12 mouse cellular contexts compared by ENCODE assay signal in genomic region chr13:97006784-97007183, GRCm38 (mm10). TPM values are rescaled to one million over a fixed set of nuclear protein-coding genes. Genes with fewer than 3 reads are reported as not detected.
A peak's percentile ranks its signal among the peaks of the same experiment; 100 is the strongest.
DNase-seq lines count a peak whose midpoint lies in the region; ATAC-seq and TF ChIP-seq lines count a peak whose summit lies in the region.
"Had no signal": no experiment of that assay in that cellular context is flagged by ENCODE, and none has a peak within 500 bp of the region (broad histone marks: within the 10 kb centered on the region; RNA-seq: fewer than 3 reads in every experiment).

No protein-coding gene starts in this region.

- H3K27me3 ChIP-seq in E14TG2a.4 (ENCODE audit: insufficient read depth, low read length), result peaks cover 20% of the 10 kb centered on the region
- H3K27me3 ChIP-seq in hindbrain, embryonic 15.5 days, result no peaks in the 10 kb centered on the region
- H3K27me3 ChIP-seq in midbrain, embryonic 14.5 days (ENCODE audit: control insufficient read depth, insufficient read depth, low read length), result no peaks in the 10 kb centered on the region
- H3K27me3 ChIP-seq in cerebellum, adult 2 months (ENCODE audit: control insufficient read depth, insufficient read depth, low read length), result no peaks in the 10 kb centered on the region; the same call in 1 of the 2 replicates

- no peak for ATAC-seq in hindbrain, embryonic 15.5 days (ENCODE audit: low FRiP score, low read depth)
- ATAC-seq in midbrain, embryonic 14.5 days (ENCODE audit: low FRiP score, low TSS enrichment), result no peak

- peak overlapping the region; percentile 87 for H3K4me2 ChIP-seq in hindbrain, embryonic 15.5 days
- peak overlapping the region; percentile 79 for H3K4me2 ChIP-seq in midbrain, embryonic 14.5 days (ENCODE audit: low read length)

- WGBS in hindbrain, embryonic 15.5 days, result 27% methylated on average over 2 of the region's 2 CpGs
- WGBS in midbrain, embryonic 14.5 days, result 33% methylated on average over 2 of the region's 2 CpGs
- WGBS in cerebellum, adult 2 months, result 49% methylated on average over 2 of the region's 2 CpGs

- no peaks in the 10 kb centered on the region for H3K9me3 ChIP-seq in E14TG2a.4 (ENCODE audit: low read length)
- no peaks in the 10 kb centered on the region for H3K9me3 ChIP-seq in hindbrain, embryonic 15.5 days
- no peaks in the 10 kb centered on the region for H3K9me3 ChIP-seq in midbrain, embryonic 14.5 days (ENCODE audit: control insufficient read depth, low read length)

- no peak for TF ChIP-seq CTCF in E14TG2a.4 (conservative IDR thresholded peaks at IDR 0.05; ENCODE audit: low read length)
- no peak for TF ChIP-seq CTCF in cerebellum, adult 2 months (IDR thresholded peaks at IDR 0.05; ENCODE audit: borderline replicate concordance, insufficient read depth, low read depth, low read length)

- no peaks in the 10 kb centered on the region for H3K36me3 ChIP-seq in E14TG2a.4 (ENCODE audit: insufficient read depth, low read length)
- H3K36me3 ChIP-seq in hindbrain, embryonic 15.5 days, result no peaks in the 10 kb centered on the region
- no peaks in the 10 kb centered on the region for H3K36me3 ChIP-seq in midbrain, embryonic 14.5 days (ENCODE audit: control insufficient read depth, insufficient read depth, low read length)

- peak; percentile 7 for DNase-seq in embryo, embryonic 10 days (ENCODE audit: low spot score)
- DNase-seq in embryo, embryonic 11 days, result no peak
- DNase-seq in midbrain, embryonic 14.5 days, result no peak
- no peak for DNase-seq in cerebellum, adult 2 months
- DNase-seq in urinary bladder, postnatal 25 days (ENCODE audit: low spot score), result no peak
- no peak for DNase-seq in thymus, postnatal 4 days
- DNase-seq: cerebellum, adult 11 months; kidney, postnatal 25 days; lung, adult 18-20 months; thymus, postnatal 14 days had no signal

- peaks cover 32% of the 10 kb centered on the region for H3K4me1 ChIP-seq in E14TG2a.4 (replicated peaks; ENCODE audit: low read depth, low read length)
- peaks cover 6% of the 10 kb centered on the region for H3K4me1 ChIP-seq in hindbrain, embryonic 15.5 days (replicated peaks)
- H3K4me1 ChIP-seq in midbrain, embryonic 14.5 days (ENCODE audit: control insufficient read depth, insufficient read depth, low read length), result 0 out of 2 replicates have a peak, but pooled peaks cover 3% of the 10 kb centered on the region
- no peaks in the 10 kb centered on the region for H3K4me1 ChIP-seq in cerebellum, adult 2 months (ENCODE audit: control insufficient read depth, insufficient read depth, low read length)

- no peak for TF ChIP-seq POLR2A in cerebellum, adult 2 months (IDR thresholded peaks at IDR 0.05; ENCODE audit: borderline replicate concordance, insufficient read depth, low read length)

- H3K4me3 ChIP-seq in E14TG2a.4 (replicated peaks; ENCODE audit: low read length), result peak overlapping the region; percentile 72
- H3K4me3 ChIP-seq in hindbrain, embryonic 15.5 days, result peak overlapping the region; percentile 40
- H3K4me3 ChIP-seq in midbrain, embryonic 14.5 days (replicated peaks; ENCODE audit: low read depth, low read length), result no peak overlapping the region
- H3K4me3 ChIP-seq in cerebellum, adult 2 months (replicated peaks; ENCODE audit: insufficient read depth, low read depth, low read length), result no peak overlapping the region

- no peak overlapping the region for H3K9ac ChIP-seq in hindbrain, embryonic 15.5 days
- H3K9ac ChIP-seq in midbrain, embryonic 14.5 days (replicated peaks; ENCODE audit: low read length), result no peak overlapping the region

- H3K27ac ChIP-seq in hindbrain, embryonic 15.5 days (replicated peaks), result no peak overlapping the region
- no peak overlapping the region for H3K27ac ChIP-seq in midbrain, embryonic 14.5 days (replicated peaks; ENCODE audit: low read depth, low read length)
- no peak overlapping the region for H3K27ac ChIP-seq in cerebellum, adult 2 months (ENCODE audit: insufficient read depth, low read length)

RNA-seq across cellular contexts. Expression of gene 1700029F12Rik, which starts 27.4 kb away (rescaled TPM):
- polyA plus RNA-seq in hindbrain, embryonic 15.5 days (2015; fragmentation: Nextera tagmentation; extraction: Ambion mirVana), result not detected in 2 replicates
- polyA plus RNA-seq in midbrain, embryonic 14.5 days (2014; fragmentation: Nextera tagmentation; extraction: Ambion mirVana), result not detected in 2 replicates
- not detected in 2 replicates for polyA plus RNA-seq in cerebellum, adult 2 months (2012; rRNA removed)

Comparison
In these comparisons a context has a peak if more than half of its experiments do, and no peak if none do; other contexts are left out.
1. H3K4me3 ChIP-seq: peak in E14TG2a.4 (single experiment) and hindbrain, embryonic 15.5 days (single experiment); none in midbrain, embryonic 14.5 days (single experiment) and cerebellum, adult 2 months (single experiment).